15 mouse cellular contexts compared by ENCODE assay signal in genomic region chr9:75593481-75593880, GRCm38 (mm10). TPM values are rescaled to one million over a fixed set of nuclear protein-coding genes. Genes with fewer than 3 reads are reported as not detected.
DNase-seq lines count a peak whose midpoint lies in the region; ATAC-seq and TF ChIP-seq lines count a peak whose summit lies in the region.
"Had no signal": no experiment of that assay in that cellular context is flagged by ENCODE, and none has a peak within 500 bp of the region (broad histone marks: within the 10 kb centered on the region; RNA-seq: fewer than 3 reads in every experiment).

No protein-coding gene starts in this region.

- TF ChIP-seq CTCF in hindbrain, postnatal 0 days (IDR thresholded peaks at IDR 0.05; ENCODE audit: low read depth): no peak

- peak; percentile 70 for ATAC-seq in hindbrain, postnatal 0 days
- ATAC-seq: intestine, embryonic 15.5 days had no signal

- H3K4me1 ChIP-seq in hindbrain, postnatal 0 days (ENCODE audit: insufficient read depth, low read length): peaks cover 3% of the 10 kb centered on the region; the same call in 1 of the 2 replicates
- H3K4me1 ChIP-seq: heart, embryonic 13.5 days had no signal

- H3K9me3 ChIP-seq in hindbrain, postnatal 0 days (ENCODE audit: low read length): no peaks in the 10 kb centered on the region
- H3K9me3 ChIP-seq: heart, embryonic 13.5 days; intestine, embryonic 15.5 days had no signal

- H3K36me3 ChIP-seq in hindbrain, postnatal 0 days (ENCODE audit: insufficient read depth, low read length): peaks cover 64% of the 10 kb centered on the region
- H3K36me3 ChIP-seq: intestine, embryonic 15.5 days had no signal

- H3K27ac ChIP-seq in hindbrain, postnatal 0 days: no peak overlapping the region
- H3K27ac ChIP-seq: heart, embryonic 13.5 days; intestine, embryonic 15.5 days had no signal

- WGBS in hindbrain, postnatal 0 days: 71% methylated on average over 5 of the region's 5 CpGs

- H3K4me2 ChIP-seq in hindbrain, postnatal 0 days (ENCODE audit: low read depth, low read length): no peak overlapping the region
- H3K4me2 ChIP-seq: heart, embryonic 13.5 days; intestine, embryonic 15.5 days had no signal

- no peak overlapping the region for H3K4me3 ChIP-seq in hindbrain, postnatal 0 days (ENCODE audit: low read length)
- H3K4me3 ChIP-seq: heart, embryonic 13.5 days; intestine, embryonic 15.5 days had no signal

- H3K27me3 ChIP-seq in hindbrain, postnatal 0 days (ENCODE audit: insufficient read depth, low read length): no peaks in the 10 kb centered on the region
- H3K27me3 ChIP-seq: heart, embryonic 13.5 days; intestine, embryonic 15.5 days had no signal

- H3K9ac ChIP-seq in hindbrain, postnatal 0 days (replicated peaks; ENCODE audit: low read length): no peak overlapping the region
- H3K9ac ChIP-seq: heart, embryonic 13.5 days; intestine, embryonic 15.5 days had no signal

- DNase-seq in embryo, embryonic 10 days (ENCODE audit: low spot score): peak; percentile 18
- no peak for DNase-seq in embryo, embryonic 11 days
- DNase-seq in layer of hippocampus, adult 9-11 months: peak; percentile 56
- DNase-seq in layer of hippocampus, adult 8-10 months (ENCODE audit: low spot score in 2 of 2): no peak
- peak; percentile 21 for DNase-seq in ZHBTc4 (ENCODE audit: low read depth, low spot score)
- DNase-seq in hindbrain, postnatal 0 days (ENCODE audit: low spot score): peak; percentile 67
- DNase-seq in B cell, adult 2 months: no peak
- DNase-seq in testis, postnatal 14 days (ENCODE audit: low spot score): no peak
- DNase-seq: cerebellum, postnatal 14 days; lung, postnatal 10 days; spleen, adult 18-20 months; thymus, adult 2 months had no signal

RNA-seq across cellular contexts. Expression of gene Tmod2, which starts 17.6 kb away (rescaled TPM):
- total RNA-seq in layer of hippocampus, adult 8-10 months (2022): 100 to 1,000 TPM; 360 to 399 (median 388) TPM
- 125 and 126 TPM in 2 replicates for total RNA-seq in hindbrain, postnatal 0 days (2014; rRNA removed)
- polyA plus RNA-seq in hindbrain, postnatal 0 days (2015; fragmentation: Nextera tagmentation; extraction: Ambion mirVana): 361 and 363 TPM in 2 replicates
- polyA plus RNA-seq: liver, adult 2 months had no signal

RNA-seq across cellular contexts. Expression of gene Lysmd2, which starts 32.1 kb away (rescaled TPM):
- total RNA-seq in layer of hippocampus, adult 8-10 months (2022): 10 to 100 TPM; 52.5 to 57.1 (median 54.3) TPM
- 33.9 and 39.7 TPM in 2 replicates for total RNA-seq in hindbrain, postnatal 0 days (2014; rRNA removed)
- 37.3 and 42.1 TPM in 2 replicates for polyA plus RNA-seq in hindbrain, postnatal 0 days (2015; fragmentation: Nextera tagmentation; extraction: Ambion mirVana)

RNA-seq across cellular contexts. Expression of gene Tmod3, which starts 34.0 kb away (rescaled TPM):
- 10 to 100 TPM; 40.9 to 44.6 (median 42.9) TPM for total RNA-seq in layer of hippocampus, adult 8-10 months (2022)
- total RNA-seq in hindbrain, postnatal 0 days (2014; rRNA removed): 33.5 and 36.6 TPM in 2 replicates
- polyA plus RNA-seq in hindbrain, postnatal 0 days (2015; fragmentation: Nextera tagmentation; extraction: Ambion mirVana): 70.7 and 76.5 TPM in 2 replicates

Comparison
In these comparisons a context has a peak if more than half of its experiments do, and no peak if none do; other contexts are left out.
1. DNase-seq: peak in embryo, embryonic 10 days (single experiment), layer of hippocampus, adult 9-11 months (single experiment), ZHBTc4 (single experiment) and hindbrain, postnatal 0 days (single experiment); none in embryo, embryonic 11 days (single experiment), layer of hippocampus, adult 8-10 months (0 of 2), B cell, adult 2 months (0 of 2) and testis, postnatal 14 days (single experiment).